Mouse (Mus musculus): ENCODE data around the gene Trim43c. TPM values are rescaled to one million over a fixed set of nuclear protein-coding genes. Genes with fewer than 3 reads are reported as not detected.

Trim43c gene
- polyA plus RNA-seq (2017; shearing (Covaris generic)) = not detected

DNA sequence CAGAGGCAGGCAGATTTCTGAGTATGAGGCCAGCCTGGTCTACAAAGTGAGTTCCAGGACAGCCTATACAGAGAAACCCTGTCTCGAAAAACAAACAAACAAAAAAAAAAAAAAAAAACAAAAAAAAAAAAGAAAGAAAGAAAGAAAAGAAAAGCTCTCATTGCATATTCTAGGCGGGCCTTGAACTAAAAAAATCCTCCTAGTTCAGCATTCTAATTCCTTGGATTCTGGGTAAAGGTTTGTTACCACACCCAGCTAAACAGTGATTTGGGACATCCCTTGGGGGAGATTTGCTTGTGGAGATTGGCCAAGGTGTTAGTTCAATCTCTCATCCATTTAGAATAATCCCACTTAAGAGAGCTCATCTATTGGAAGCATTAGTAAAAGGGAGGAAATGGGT lies at the start of gene Trim43c:
Gene Trim43c, plus strand, starts transcription at position 301 of the 400 bp plus-strand sequence.

Other genes with a start within 250 kb of the Trim43c start
- gene Mthfsl, start 118.9 kb upstream of the Trim43c start, polyA plus RNA-seq (2017; shearing (Covaris generic)) = 42.9 TPM
- 11.2 TPM for gene Bcl2a1d, start 107.2 kb upstream of the Trim43c start, polyA plus RNA-seq (2017; shearing (Covaris generic))
- gene Bcl2a1a, start 117.7 kb downstream of the Trim43c start, polyA plus RNA-seq (2017; shearing (Covaris generic)) = not detected

Data from naive thymus-derived CD4-positive, alpha-beta T cell, adult 5 months (primary cell).